Mouse (Mus musculus) liver, adult 2 months (tissue): ENCODE measurements around the gene Ifi35.
A peak's percentile ranks its signal among the peaks of the same experiment; 100 is the strongest.

Source experiments
- CTCF ChIP-seq: fragments of 200-500 bp; IDR thresholded peaks from 2 replicates; pipeline ENCODE4 v1.5.1; 2011; ENCODE audit warnings: low read depth, low read length, control low read depth
- POLR2A ChIP-seq: fragments of 200-500 bp; IDR thresholded peaks from 2 replicates; pipeline ENCODE4 v1.6.1; 2011; ENCODE audit warnings: low read length, control low read depth; ENCODE audit not compliant: insufficient read depth; ENCODE audit errors: extremely low read depth

DNA sequence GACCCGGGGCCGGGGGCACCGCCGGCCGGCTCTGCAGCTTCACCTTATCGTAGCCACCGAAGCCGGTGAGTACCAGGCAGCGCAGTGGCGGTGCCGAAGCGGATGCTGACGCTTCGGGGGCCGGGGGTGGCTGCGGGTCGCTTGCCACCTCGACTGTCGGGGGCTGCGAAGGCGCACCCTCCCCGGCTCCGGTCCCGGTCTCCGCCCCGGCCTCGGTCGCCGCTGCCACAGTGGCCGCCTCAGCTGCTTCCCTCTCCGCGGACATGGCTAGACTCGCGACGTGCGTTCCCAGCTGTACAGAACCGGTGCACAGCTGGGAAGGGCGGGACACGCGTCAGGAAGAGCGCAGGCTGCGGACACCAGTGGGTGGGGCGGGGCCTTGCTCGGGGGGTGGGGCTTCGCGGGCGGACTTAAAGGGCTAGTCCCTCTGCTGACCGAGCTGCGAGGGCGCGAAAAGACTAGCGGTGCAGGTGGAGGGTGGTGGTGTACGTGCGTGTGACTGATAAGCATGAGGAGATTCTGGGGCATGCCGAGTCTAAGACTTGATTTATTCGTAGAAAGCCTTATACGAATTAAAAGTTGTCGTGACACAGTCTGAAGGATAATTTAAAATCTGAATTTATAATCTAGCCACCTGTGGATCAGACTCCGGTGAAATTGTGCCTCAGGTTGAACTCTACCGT is 17.8 kb downstream of the Ifi35 start, which contains the start of gene Vat1:
- TF ChIP-seq CTCF (no peak), POLR2A (peak; percentile 37; the same call in 1 of the 2 replicates)
